Mouse (Mus musculus) kidney, postnatal 0 days (tissue): Measurements from ENCODE around the gene Mcub. TPM values are rescaled to one million over a fixed set of nuclear protein-coding genes. Genes with fewer than 3 reads are reported as not detected.
A peak's percentile ranks its signal among the peaks of the same experiment; 100 is the strongest.

ENCODE experiments used
- ATAC-seq: fragments of 200-750 bp; cut with Nextera tagmentation; replicated peaks from 2 replicates; pipeline ENCODE4 v1.8.0; 2017; ENCODE audit warnings: low read depth, moderate number of reproducible peaks, moderate TSS enrichment, moderate library complexity; ENCODE audit not compliant: low FRiP score
- DNase-seq: peaks from one replicate; pipeline ENCODE4 v3.0.0-alpha.2; 2016; ENCODE audit warnings: low spot score
- H3K27ac ChIP-seq: fragments of 300-500 bp; sonication (generic); 2 replicates; pipeline ENCODE4 v1.5.1; 2014; ENCODE audit warnings: mild to moderate bottlenecking
- H3K27me3 ChIP-seq: fragments of 300-500 bp; sonication (generic); 2 replicates; pipeline ENCODE4 v1.6.1; 2014; ENCODE audit warnings: low read length, mixed read lengths; ENCODE audit not compliant: insufficient read depth
- H3K36me3 ChIP-seq: fragments of 300-500 bp; sonication (generic); 2 replicates; pipeline ENCODE4 v1.6.1; 2014; ENCODE audit warnings: low read length, mixed read lengths; ENCODE audit not compliant: insufficient read depth
- H3K4me1 ChIP-seq: fragments of 300-500 bp; sonication (generic); replicated peaks from 2 replicates; pipeline ENCODE4 v1.6.1; 2014; ENCODE audit warnings: antibody characterized with exemption, low read length, mixed read lengths; ENCODE audit not compliant: insufficient read depth
- H3K4me2 ChIP-seq: fragments of 300-500 bp; sonication (generic); 2 replicates; pipeline ENCODE4 v1.6.1; 2014; ENCODE audit warnings: mild to moderate bottlenecking, low read length, moderate library complexity, mixed read lengths
- H3K4me3 ChIP-seq: fragments of 300-500 bp; sonication (generic); replicated peaks from 2 replicates; pipeline ENCODE4 v1.5.1; 2014; ENCODE audit warnings: low read depth, low read length
- H3K9ac ChIP-seq: fragments of 300-500 bp; sonication (generic); 2 replicates; pipeline ENCODE4 v1.6.1; 2014; ENCODE audit warnings: low read depth, low read length
- H3K9me3 ChIP-seq: fragments of 300-500 bp; sonication (generic); replicated peaks from 2 replicates; pipeline ENCODE4 v1.6.1; 2016; ENCODE audit warnings: low read length, inconsistent platforms, mixed read lengths
- CTCF ChIP-seq: IDR thresholded peaks from 2 replicates; pipeline ENCODE4 v1.5.1; 2016; ENCODE audit warnings: antibody characterized with exemption, low read depth, mild to moderate bottlenecking, moderate library complexity
- WGBS: fragments of 180-500 bp; shearing (Covaris S2); extraction: QIAGEN DNeasy Blood & Tissue Kit; methylation state at CpG from one replicate; pipeline ENCODE4 v1.1.7; 2014; 5-methylcytosine and 5-hydroxymethylcytosine counted together
- polyA plus RNA-seq: library from polyadenylated mRNA; unstranded; fragments of >200 nt; fragmentation: Nextera tagmentation; extraction: Ambion mirVana; gene quantifications from 2 replicates; pipeline ENCODE4 v1.2.1, GENCODE M21; 2015

Gene Mcub
- 2.6 and 3.3 TPM in 2 replicates for polyA plus RNA-seq

- Histone ChIP-seq H3K4me3 (peak within 1 kb of the TSS; percentile 51), H3K9ac (peak within 1 kb of the TSS; percentile 28; the same call in 1 of the 2 replicates), H3K27me3 (peaks cover 8% of the 10 kb centered on the region; the same call in 1 of the 2 replicates), H3K4me2 (peak within 1 kb of the TSS; percentile 98), H3K4me1 (peaks cover 14% of the 10 kb centered on the region), H3K9me3 (no peaks in the 10 kb centered on the region), H3K27ac (no peak within 1 kb of the TSS), H3K36me3 (no peaks in the 10 kb centered on the region)
- DNase-seq (peak; percentile 50), ATAC-seq (peak; percentile 72)
- TF ChIP-seq CTCF = no peak
- WGBS = under 1% methylated on average over 63 of the region's 63 CpGs
These were observed at the start of gene Mcub for GRCm38 (mm10) chr3:129969432-129970395. TSS of gene Mcub (minus strand) at chr3:129970206.

GRCm38 (mm10) chr3:130012943-130013342 is 42.9 kb upstream of the Mcub start:
- Histone ChIP-seq H3K36me3 (peaks cover 20% of the 10 kb centered on the region; the same call in 1 of the 2 replicates), H3K27me3 (no peaks in the 10 kb centered on the region), H3K9me3 (no peaks in the 10 kb centered on the region), H3K4me2 (no peak overlapping the region), H3K4me3 (no peak overlapping the region), H3K4me1 (no peaks in the 10 kb centered on the region), H3K27ac (no peak overlapping the region), H3K9ac (no peak overlapping the region)
- no peak for TF ChIP-seq CTCF
- no peak for ATAC-seq
- DNase-seq = no peak
- 64% methylated on average over 2 of the region's 2 CpGs for WGBS

GRCm38 (mm10) chr3:130011236-130011635 is 41.2 kb upstream of the Mcub start:
- ATAC-seq (no peak), DNase-seq (no peak)
- TF ChIP-seq CTCF = no peak
- H3K9ac ChIP-seq = no peak overlapping the region
- no peak overlapping the region for H3K4me3 ChIP-seq
- peaks cover 21% of the 10 kb centered on the region; the same call in 1 of the 2 replicates for H3K36me3 ChIP-seq
- H3K4me2 ChIP-seq = no peak overlapping the region
- H3K27me3 ChIP-seq = no peaks in the 10 kb centered on the region
- no peaks in the 10 kb centered on the region for H3K9me3 ChIP-seq
- H3K27ac ChIP-seq = no peak overlapping the region
- H3K4me1 ChIP-seq = no peaks in the 10 kb centered on the region
- 71% methylated on average over 1 of the region's 1 CpGs for WGBS

- TF ChIP-seq CTCF = no peak
- 80% methylated on average over 7 of the region's 7 CpGs for WGBS
- DNase-seq = no peak
- Histone ChIP-seq H3K4me2 (no peak overlapping the region), H3K27ac (no peak overlapping the region), H3K4me3 (no peak overlapping the region), H3K27me3 (no peaks in the 10 kb centered on the region), H3K4me1 (no peaks in the 10 kb centered on the region), H3K9ac (no peak overlapping the region), H3K36me3 (peaks cover 46% of the 10 kb centered on the region), H3K9me3 (no peaks in the 10 kb centered on the region)
- no peak for ATAC-seq
These were observed 36.1 kb upstream of the Mcub start for GRCm38 (mm10) chr3:130006141-130006540.

GRCm38 (mm10) chr3:130000926-130001325 is 30.9 kb upstream of the Mcub start:
- DNase-seq = no peak

GRCm38 (mm10) chr3:129998526-129998925 is 28.5 kb upstream of the Mcub start:
- no peak overlapping the region for H3K4me3 ChIP-seq
- H3K4me2 ChIP-seq = no peak overlapping the region
- ATAC-seq (no peak), DNase-seq (no peak)
- TF ChIP-seq CTCF = no peak
- no peaks in the 10 kb centered on the region for H3K27me3 ChIP-seq
- WGBS = 89% methylated on average over 6 of the region's 6 CpGs
- H3K36me3 ChIP-seq = peaks cover 61% of the 10 kb centered on the region
- no peak overlapping the region for H3K27ac ChIP-seq
- no peaks in the 10 kb centered on the region for H3K4me1 ChIP-seq
- H3K9me3 ChIP-seq = no peaks in the 10 kb centered on the region
- no peak overlapping the region for H3K9ac ChIP-seq

More at GRCm38 (mm10) chr3:130000926-130001325, 30.9 kb upstream of the Mcub start:
- no peak overlapping the region for H3K9ac ChIP-seq
- no peak overlapping the region for H3K4me3 ChIP-seq
- H3K27ac ChIP-seq = no peak overlapping the region
- no peaks in the 10 kb centered on the region for H3K4me1 ChIP-seq
- ATAC-seq = no peak
- no peak overlapping the region for H3K4me2 ChIP-seq
- H3K36me3 ChIP-seq = peaks cover 48% of the 10 kb centered on the region
- no peaks in the 10 kb centered on the region for H3K9me3 ChIP-seq
- WGBS = 96% methylated on average over 11 of the region's 11 CpGs
- TF ChIP-seq CTCF = no peak
- no peaks in the 10 kb centered on the region for H3K27me3 ChIP-seq
